Mouse (Mus musculus) kidney, adult 2 months (tissue): ENCODE results near the gene Foxp1.

ENCODE experiments used
- CTCF ChIP-seq: fragments of 200-500 bp; conservative IDR thresholded peaks from 2 replicates; pipeline ENCODE4 v1.5.1; 2011; ENCODE audit warnings: low read depth, mild to moderate bottlenecking, control low read depth, low read length, moderate library complexity, mixed read lengths; ENCODE audit not compliant: insufficient read depth, insufficient read length
- POLR2A ChIP-seq: fragments of 200-500 bp; IDR thresholded peaks from one replicate; pipeline ENCODE4 v1.6.1; 2011; ENCODE audit warnings: low read depth, low read length, control low read depth

GRCm38 (mm10) chr6:99540653-99541052, 18.1 kb upstream of the Foxp1 start:
- no peak for TF ChIP-seq CTCF
- no peak for TF ChIP-seq POLR2A
